Mouse (Mus musculus): ENCODE data around the gene Pde11a. TPM values are rescaled to one million over a fixed set of nuclear protein-coding genes. Genes with fewer than 3 reads are reported as not detected.

The Pde11a gene
- polyA plus RNA-seq, 1 experiment from 2014 or later = not detected

- H3K4me1 ChIP-seq (ENCODE audit: control insufficient read depth, insufficient read depth, low read length) = peaks cover 7% of the 10 kb centered on the region
- no peak overlapping the region for H3K9ac ChIP-seq (ENCODE audit: low read length)
- H3K27ac ChIP-seq (ENCODE audit: low read depth, low read length) = no peak overlapping the region
- no peaks in the 10 kb centered on the region for H3K36me3 ChIP-seq (ENCODE audit: control insufficient read depth, insufficient read depth, low read length)
- no peak overlapping the region for H3K4me3 ChIP-seq (ENCODE audit: low read depth, low read length)
- no peak for ATAC-seq (ENCODE audit: low FRiP score)
- peak; percentile 99 for DNase-seq (ENCODE audit: low spot score, missing footprints)
- no peaks in the 10 kb centered on the region for H3K9me3 ChIP-seq (ENCODE audit: control insufficient read depth, low read length)
- no peaks in the 10 kb centered on the region for H3K27me3 ChIP-seq (ENCODE audit: control insufficient read depth, insufficient read depth, low read length)
- H3K4me2 ChIP-seq = no peak overlapping the region
- WGBS = 19% methylated on average over 9 of the region's 9 CpGs
Observed at GRCm38 (mm10) chr2:76367188-76367922, 28.8 kb upstream of the Pde11a start.

- Histone ChIP-seq H3K9me3 (ENCODE audit: control insufficient read depth, low read length) (no peaks in the 10 kb centered on the region), H3K9ac (ENCODE audit: low read length) (no peak overlapping the region), H3K36me3 (ENCODE audit: control insufficient read depth, insufficient read depth, low read length) (no peaks in the 10 kb centered on the region), H3K4me1 (ENCODE audit: control insufficient read depth, insufficient read depth, low read length) (peaks cover 3% of the 10 kb centered on the region), H3K4me3 (ENCODE audit: low read depth, low read length) (no peak overlapping the region), H3K27me3 (ENCODE audit: control insufficient read depth, insufficient read depth, low read length) (no peaks in the 10 kb centered on the region), H3K27ac (ENCODE audit: low read depth, low read length) (no peak overlapping the region), H3K4me2 (no peak overlapping the region)
- ATAC-seq (ENCODE audit: low FRiP score) = no peak
- 78% methylated on average over 4 of the region's 4 CpGs for WGBS
- DNase-seq (ENCODE audit: low spot score, missing footprints) = peak; percentile 51
Observed at GRCm38 (mm10) chr2:76365811-76366210, 27.2 kb upstream of the Pde11a start.

- 42% methylated on average over 2 of the region's 2 CpGs for WGBS
- Histone ChIP-seq H3K36me3 (ENCODE audit: control insufficient read depth, insufficient read depth, low read length) (no peaks in the 10 kb centered on the region), H3K4me2 (no peak overlapping the region), H3K27me3 (ENCODE audit: control insufficient read depth, insufficient read depth, low read length) (no peaks in the 10 kb centered on the region), H3K9me3 (ENCODE audit: control insufficient read depth, low read length) (no peaks in the 10 kb centered on the region), H3K27ac (ENCODE audit: low read depth, low read length) (no peak overlapping the region), H3K4me3 (ENCODE audit: low read depth, low read length) (no peak overlapping the region), H3K4me1 (ENCODE audit: control insufficient read depth, insufficient read depth, low read length) (no peaks in the 10 kb centered on the region), H3K9ac (ENCODE audit: low read length) (no peak overlapping the region)
- no peak for ATAC-seq (ENCODE audit: low FRiP score)
- peak; percentile 81 for DNase-seq (ENCODE audit: low spot score, missing footprints)
Observed at GRCm38 (mm10) chr2:76362111-76362510, 23.5 kb upstream of the Pde11a start.

- WGBS = 86% methylated on average over 11 of the region's 11 CpGs
- H3K4me3 ChIP-seq (ENCODE audit: low read depth, low read length) = no peak within 1 kb of the TSS
- no peak for ATAC-seq (ENCODE audit: low FRiP score)
Observed at GRCm38 (mm10) chr2:76360226-76360625, 21.7 kb upstream of the Pde11a start, which contains the start of gene Cyct. Gene Cyct, minus strand, starts transcription at chr2:76360450.

GRCm38 (mm10) chr2:76347839-76348238, 9.3 kb upstream of the Pde11a start:
- H3K9ac ChIP-seq (ENCODE audit: low read length) = no peak overlapping the region
- H3K27ac ChIP-seq (ENCODE audit: low read depth, low read length) = no peak overlapping the region
- no peak for ATAC-seq (ENCODE audit: low FRiP score)
- no peak overlapping the region for H3K4me3 ChIP-seq (ENCODE audit: low read depth, low read length)
- H3K27me3 ChIP-seq (ENCODE audit: control insufficient read depth, insufficient read depth, low read length) = no peaks in the 10 kb centered on the region
- no peaks in the 10 kb centered on the region for H3K36me3 ChIP-seq (ENCODE audit: control insufficient read depth, insufficient read depth, low read length)
- no peaks in the 10 kb centered on the region for H3K9me3 ChIP-seq (ENCODE audit: control insufficient read depth, low read length)
- no peak for DNase-seq (ENCODE audit: low spot score, missing footprints)
- 82% methylated on average over 6 of the region's 6 CpGs for WGBS
- H3K4me2 ChIP-seq = no peak overlapping the region
- no peaks in the 10 kb centered on the region for H3K4me1 ChIP-seq (ENCODE audit: control insufficient read depth, insufficient read depth, low read length)

More at GRCm38 (mm10) chr2:76360226-76360625, 21.7 kb upstream of the Pde11a start, which contains the start of gene Cyct:
- no peak for DNase-seq (ENCODE audit: low spot score, missing footprints)
- Histone ChIP-seq H3K9ac (ENCODE audit: low read length) (no peak within 1 kb of the TSS), H3K27me3 (ENCODE audit: control insufficient read depth, insufficient read depth, low read length) (no peaks in the 10 kb centered on the region), H3K4me1 (ENCODE audit: control insufficient read depth, insufficient read depth, low read length) (no peaks in the 10 kb centered on the region), H3K9me3 (ENCODE audit: control insufficient read depth, low read length) (no peaks in the 10 kb centered on the region), H3K4me2 (no peak within 1 kb of the TSS), H3K36me3 (ENCODE audit: control insufficient read depth, insufficient read depth, low read length) (no peaks in the 10 kb centered on the region), H3K27ac (ENCODE audit: low read depth, low read length) (no peak within 1 kb of the TSS)

DNA sequence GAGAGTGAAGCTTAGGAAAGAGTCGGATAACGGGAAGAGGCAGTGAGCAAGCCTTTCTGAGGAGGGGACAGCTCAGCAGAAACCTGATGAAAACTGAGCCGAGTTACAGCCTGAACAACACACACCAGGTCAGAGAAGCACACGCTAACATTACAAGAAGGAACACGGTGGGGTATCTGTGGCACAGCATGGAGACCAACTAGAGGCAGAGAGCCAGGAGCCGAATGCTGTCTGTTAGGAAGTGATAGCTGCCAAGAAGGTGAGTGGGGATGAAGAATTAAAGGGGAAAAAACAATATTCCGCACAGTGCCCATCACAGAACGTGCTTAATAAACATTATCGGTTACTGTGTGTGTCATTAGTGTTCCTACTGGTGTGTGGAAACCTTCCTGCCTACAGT, 3.6 kb upstream of the Pde11a start:
- Histone ChIP-seq H3K9me3 (ENCODE audit: control insufficient read depth, low read length) (no peaks in the 10 kb centered on the region), H3K4me3 (ENCODE audit: low read depth, low read length) (no peak overlapping the region), H3K4me2 (no peak overlapping the region), H3K9ac (ENCODE audit: low read length) (no peak overlapping the region), H3K4me1 (ENCODE audit: control insufficient read depth, insufficient read depth, low read length) (peaks cover 3% of the 10 kb centered on the region), H3K27me3 (ENCODE audit: control insufficient read depth, insufficient read depth, low read length) (peaks cover 8% of the 10 kb centered on the region), H3K36me3 (ENCODE audit: control insufficient read depth, insufficient read depth, low read length) (no peaks in the 10 kb centered on the region), H3K27ac (ENCODE audit: low read depth, low read length) (no peak overlapping the region)
- DNase-seq (ENCODE audit: low spot score, missing footprints) = no peak
- 88% methylated on average over 9 of the region's 9 CpGs for WGBS
- no peak for ATAC-seq (ENCODE audit: low FRiP score)

DNA sequence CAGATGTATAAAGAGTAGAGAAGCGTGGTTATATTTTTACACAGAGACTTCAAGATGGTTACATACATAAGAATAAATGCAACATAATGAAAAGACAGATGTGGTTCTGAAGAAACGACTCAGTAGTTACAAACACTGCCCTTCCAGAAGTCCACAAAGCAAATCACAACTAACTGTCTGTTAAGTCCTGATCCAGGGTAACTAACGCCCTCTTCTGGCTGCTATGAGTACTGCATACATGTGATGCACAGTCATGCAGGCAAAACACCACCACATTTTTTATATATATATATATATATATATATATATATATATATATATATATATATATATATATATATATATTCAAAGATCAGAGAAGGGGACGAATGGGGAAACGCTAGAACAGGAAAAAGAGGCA, 4.0 kb downstream of the Pde11a start:
- Histone ChIP-seq H3K9ac (ENCODE audit: low read length) (no peak overlapping the region), H3K9me3 (ENCODE audit: control insufficient read depth, low read length) (no peaks in the 10 kb centered on the region), H3K4me2 (no peak overlapping the region), H3K4me3 (ENCODE audit: low read depth, low read length) (no peak overlapping the region), H3K4me1 (ENCODE audit: control insufficient read depth, insufficient read depth, low read length) (peaks cover 3% of the 10 kb centered on the region), H3K27ac (ENCODE audit: low read depth, low read length) (no peak overlapping the region), H3K27me3 (ENCODE audit: control insufficient read depth, insufficient read depth, low read length) (peaks cover 8% of the 10 kb centered on the region), H3K36me3 (ENCODE audit: control insufficient read depth, insufficient read depth, low read length) (no peaks in the 10 kb centered on the region)
- ATAC-seq (ENCODE audit: low FRiP score) (no peak), DNase-seq (ENCODE audit: low spot score, missing footprints) (peak; percentile 56)
- 82% methylated on average over 5 of the region's 5 CpGs for WGBS

DNA sequence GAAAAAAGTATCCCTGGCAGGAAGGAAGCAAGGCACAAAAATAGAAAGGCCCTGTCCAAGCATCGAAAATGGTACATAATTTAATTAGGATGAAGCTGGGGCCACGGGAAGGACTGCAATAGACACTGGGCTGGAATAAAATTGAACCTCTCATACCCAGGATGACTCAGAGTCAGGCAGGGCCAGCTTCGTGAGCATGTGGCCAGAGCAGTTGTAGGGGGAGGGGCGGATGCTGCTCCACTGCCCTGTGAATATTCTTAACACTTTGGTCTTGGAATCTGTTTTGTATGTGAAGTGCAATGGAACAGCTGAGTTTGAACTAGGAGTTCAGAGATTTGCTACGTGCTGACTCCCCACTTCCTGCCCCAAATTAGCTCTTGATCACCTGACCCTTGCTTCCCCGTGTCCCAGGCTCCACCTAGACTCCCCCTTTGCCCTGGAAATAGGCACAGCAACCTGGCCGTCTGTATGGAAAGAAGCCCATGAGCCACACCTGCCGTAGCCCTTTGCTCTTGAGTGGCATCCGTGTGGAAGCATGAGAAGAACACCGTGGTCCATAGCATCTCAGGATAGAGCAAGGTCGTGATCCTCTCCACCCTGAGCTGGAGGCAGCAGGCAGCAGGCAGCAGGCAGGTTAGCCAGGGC, 6.3 kb downstream of the Pde11a start:
- Histone ChIP-seq H3K27ac (ENCODE audit: low read depth, low read length) (no peak overlapping the region), H3K9ac (ENCODE audit: low read length) (no peak overlapping the region), H3K4me2 (no peak overlapping the region), H3K9me3 (ENCODE audit: control insufficient read depth, low read length) (no peaks in the 10 kb centered on the region), H3K4me1 (ENCODE audit: control insufficient read depth, insufficient read depth, low read length) (peaks cover 5% of the 10 kb centered on the region; the same call in 1 of the 2 replicates), H3K4me3 (ENCODE audit: low read depth, low read length) (no peak overlapping the region), H3K36me3 (ENCODE audit: control insufficient read depth, insufficient read depth, low read length) (no peaks in the 10 kb centered on the region), H3K27me3 (ENCODE audit: control insufficient read depth, insufficient read depth, low read length) (no peaks in the 10 kb centered on the region)
- 74% methylated on average over 11 of the region's 11 CpGs for WGBS
- ATAC-seq (ENCODE audit: low FRiP score) (no peak), DNase-seq (ENCODE audit: low spot score, missing footprints) (peak; percentile 64)

DNA sequence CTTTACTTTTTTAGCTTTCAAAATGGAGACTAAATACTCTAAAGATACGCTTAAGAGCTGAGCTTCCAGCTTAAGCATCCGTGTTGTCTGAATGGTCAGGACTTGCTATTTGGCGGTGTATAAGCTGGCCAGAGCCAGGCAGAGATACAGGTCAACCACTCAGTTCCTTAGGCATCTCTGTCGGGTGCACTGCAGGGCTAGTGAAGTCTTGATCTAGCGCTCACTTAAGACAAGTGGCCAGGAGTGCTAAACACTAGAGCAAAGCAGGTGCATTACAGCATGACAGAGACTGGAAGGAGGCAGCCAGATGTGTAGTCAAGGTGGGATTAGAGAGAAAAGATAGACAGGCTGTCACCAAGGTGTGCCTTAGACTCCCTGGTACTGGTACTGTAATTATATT, 8.5 kb downstream of the Pde11a start:
- Histone ChIP-seq H3K36me3 (ENCODE audit: control insufficient read depth, insufficient read depth, low read length) (no peaks in the 10 kb centered on the region), H3K27me3 (ENCODE audit: control insufficient read depth, insufficient read depth, low read length) (no peaks in the 10 kb centered on the region), H3K4me3 (ENCODE audit: low read depth, low read length) (no peak overlapping the region), H3K4me2 (no peak overlapping the region), H3K27ac (ENCODE audit: low read depth, low read length) (no peak overlapping the region), H3K9me3 (ENCODE audit: control insufficient read depth, low read length) (no peaks in the 10 kb centered on the region), H3K4me1 (ENCODE audit: control insufficient read depth, insufficient read depth, low read length) (peaks cover 5% of the 10 kb centered on the region; the same call in 1 of the 2 replicates), H3K9ac (ENCODE audit: low read length) (no peak overlapping the region)
- peak; percentile 64 for DNase-seq (ENCODE audit: low spot score, missing footprints)
- 87% methylated on average over 5 of the region's 5 CpGs for WGBS
- no peak for ATAC-seq (ENCODE audit: low FRiP score)

Measured in midbrain, embryonic 11.5 days (tissue).